Mouse (Mus musculus) layer of hippocampus, adult 9-11 months (tissue): ENCODE measurements around the gene Pde4dip.

Experiments used
- DNase-seq: peaks from one replicate; pipeline ENCODE4 v3.0.0; 2022

Gene Pde4dip

GRCm38 (mm10) chr3:97682576-97682975 is 205.9 kb downstream of the Pde4dip start:
- no peak for DNase-seq

- no peak for DNase-seq
Observed at GRCm38 (mm10) chr3:97682159-97682502, 206.4 kb downstream of the Pde4dip start.

- DNase-seq = peak; percentile 75
Observed at GRCm38 (mm10) chr3:97681321-97682158, 207.0 kb downstream of the Pde4dip start.

- peak; percentile 61 for DNase-seq
Observed at GRCm38 (mm10) chr3:97680631-97681320, 207.7 kb downstream of the Pde4dip start.

- no peak for DNase-seq
Observed at GRCm38 (mm10) chr3:97678416-97678815, 210.1 kb downstream of the Pde4dip start.

- no peak for DNase-seq
Observed at GRCm38 (mm10) chr3:97676126-97676525, 212.4 kb downstream of the Pde4dip start.

GRCm38 (mm10) chr3:97674644-97675110 is 213.8 kb downstream of the Pde4dip start, which contains the start of gene Gm17651:
Gm17651 (minus strand) TSS chr3:97674694.
- no peak for DNase-seq

GRCm38 (mm10) chr3:97667093-97667675 is 221.3 kb downstream of the Pde4dip start:
- DNase-seq = no peak

- DNase-seq = no peak
Observed at GRCm38 (mm10) chr3:97666154-97666553, 222.4 kb downstream of the Pde4dip start.

- no peak for DNase-seq
Observed at GRCm38 (mm10) chr3:97665525-97665924, 223.0 kb downstream of the Pde4dip start.

GRCm38 (mm10) chr3:97661206-97661605 is 227.3 kb downstream of the Pde4dip start:
- no peak for DNase-seq

GRCm38 (mm10) chr3:97659746-97660145 is 228.8 kb downstream of the Pde4dip start:
- DNase-seq = no peak

GRCm38 (mm10) chr3:97658426-97659193 is 229.9 kb downstream of the Pde4dip start:
- no peak for DNase-seq

- peak; percentile 99 for DNase-seq
Observed at GRCm38 (mm10) chr3:97657655-97658411, 230.7 kb downstream of the Pde4dip start, which contains the start of gene Prkab2. Prkab2 (plus strand) TSS chr3:97658193.

- DNase-seq = no peak
Observed at GRCm38 (mm10) chr3:97654901-97655300, 233.6 kb downstream of the Pde4dip start.

- no peak for DNase-seq
Observed at GRCm38 (mm10) chr3:97653781-97654180, 234.7 kb downstream of the Pde4dip start.

- DNase-seq = no peak
Observed at GRCm38 (mm10) chr3:97651604-97652003, 236.9 kb downstream of the Pde4dip start.

- no peak for DNase-seq
Observed at GRCm38 (mm10) chr3:97649469-97649868, 239.0 kb downstream of the Pde4dip start.

GRCm38 (mm10) chr3:97649022-97649421 is 239.5 kb downstream of the Pde4dip start:
- no peak for DNase-seq

GRCm38 (mm10) chr3:97648518-97648917 is 240.0 kb downstream of the Pde4dip start:
- DNase-seq = no peak

- no peak for DNase-seq
Observed at GRCm38 (mm10) chr3:97642001-97642400, 246.5 kb downstream of the Pde4dip start.

- no peak for DNase-seq
Observed at GRCm38 (mm10) chr3:97641396-97641795, 247.1 kb downstream of the Pde4dip start.
